Mouse (Mus musculus) forebrain, embryonic 12.5 days (tissue): Measurements from ENCODE around the gene Opn1mw. TPM values are rescaled to one million over a fixed set of nuclear protein-coding genes. Genes with fewer than 3 reads are reported as not detected.

Experiments
- ATAC-seq: fragments of 200-750 bp; cut with Nextera tagmentation; 2 replicates; pipeline ENCODE4 v1.8.0; 2017; ENCODE audit warnings: moderate TSS enrichment; ENCODE audit not compliant: low FRiP score
- H3K27ac ChIP-seq: fragments of 300-500 bp; sonication (generic); 2 replicates; pipeline ENCODE4 v1.5.1; 2016; ENCODE audit warnings: mild to moderate bottlenecking
- H3K27me3 ChIP-seq: fragments of 300-500 bp; sonication (generic); 2 replicates; pipeline ENCODE4 v1.6.1; 2016; ENCODE audit warnings: mild to moderate bottlenecking
- H3K36me3 ChIP-seq: fragments of 300-500 bp; sonication (generic); replicated peaks from 2 replicates; pipeline ENCODE4 v1.6.1; 2016; ENCODE audit warnings: mild to moderate bottlenecking
- H3K4me1 ChIP-seq: fragments of 300-500 bp; sonication (generic); 2 replicates; pipeline ENCODE4 v1.6.1; 2016
- H3K4me2 ChIP-seq: fragments of 300-500 bp; sonication (generic); 2 replicates; pipeline ENCODE4 v1.6.1; 2016; ENCODE audit warnings: mild to moderate bottlenecking, moderate library complexity
- H3K4me3 ChIP-seq: fragments of 300-500 bp; sonication (generic); replicated peaks from 2 replicates; pipeline ENCODE4 v1.5.1; 2016; ENCODE audit warnings: mild to moderate bottlenecking
- H3K9ac ChIP-seq: fragments of 300-500 bp; sonication (generic); 2 replicates; pipeline ENCODE4 v1.6.1; 2016; ENCODE audit warnings: mild to moderate bottlenecking
- H3K9me3 ChIP-seq: fragments of 300-500 bp; sonication (generic); 2 replicates; pipeline ENCODE4 v1.6.1; 2016
- WGBS: fragments of 180-500 bp; shearing (Covaris S2); methylation state at CpG from one replicate; pipeline ENCODE4 v1.1.7; 2016; 5-methylcytosine and 5-hydroxymethylcytosine counted together
- polyA plus RNA-seq: library from polyadenylated mRNA; unstranded; fragments of >200 nt; fragmentation: Nextera tagmentation; extraction: Ambion mirVana; gene quantifications from 2 replicates; pipeline ENCODE4 v1.2.1, GENCODE M21; 2016

Gene Opn1mw
- polyA plus RNA-seq, 1 experiment from 2014 or later = not detected

DNA sequence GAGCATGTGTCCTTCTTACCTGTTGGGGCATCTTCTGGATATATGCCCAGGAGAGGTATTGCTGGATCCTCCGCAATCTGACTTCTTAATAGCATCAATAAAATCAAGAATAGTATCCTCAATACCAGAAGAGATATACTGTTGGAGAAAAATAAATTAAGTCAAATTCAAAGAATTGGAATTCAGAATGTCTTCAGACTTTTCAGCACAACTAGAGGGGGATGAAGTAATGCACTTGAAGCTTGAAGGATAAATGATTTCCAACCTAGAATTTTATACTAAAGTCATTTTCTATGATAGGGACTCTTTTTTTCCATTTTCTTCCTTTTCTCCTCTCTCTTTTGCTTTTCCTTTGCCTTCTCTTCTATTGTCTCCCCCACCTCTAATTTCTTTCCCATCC lies 40.5 kb downstream of the Opn1mw start, which contains the start of gene Tex28:
Gene Tex28 (minus strand): TSS at position 101 of the 400 bp plus-strand sequence.
- 91% methylated on average over 1 of the region's 1 CpGs for WGBS
- Histone ChIP-seq H3K36me3 (no peaks in the 10 kb centered on the region), H3K4me3 (no peak within 1 kb of the TSS), H3K9me3 (no peaks in the 10 kb centered on the region), H3K4me1 (no peaks in the 10 kb centered on the region), H3K9ac (no peak within 1 kb of the TSS), H3K27me3 (no peaks in the 10 kb centered on the region), H3K27ac (no peak within 1 kb of the TSS), H3K4me2 (no peak within 1 kb of the TSS)
- no peak for ATAC-seq

GRCm38 (mm10) chrX:74176959-74177358 lies 49.7 kb downstream of the Opn1mw start, which contains the start of gene Tktl1:
Gene Tktl1, plus strand, starts transcription at chrX:74177259.
- Histone ChIP-seq H3K27ac (no peak within 1 kb of the TSS), H3K36me3 (no peaks in the 10 kb centered on the region), H3K27me3 (no peaks in the 10 kb centered on the region), H3K4me2 (no peak within 1 kb of the TSS), H3K9me3 (no peaks in the 10 kb centered on the region), H3K4me3 (no peak within 1 kb of the TSS), H3K9ac (no peak within 1 kb of the TSS), H3K4me1 (no peaks in the 10 kb centered on the region)
- WGBS = 91% methylated on average over 17 of the region's 17 CpGs
- no peak for ATAC-seq

Other genes with a start within 250 kb of the Opn1mw start
- gene Avpr2, start 235.4 kb upstream of the Opn1mw start, polyA plus RNA-seq = 0.29 TPM in 1 of 2 replicates, not detected in the other
- gene L1cam, start 231.4 kb upstream of the Opn1mw start, polyA plus RNA-seq = 33.1 and 37.4 TPM in 2 replicates
- 1.8 and 3.6 TPM in 2 replicates for gene Arhgap4, start 205.6 kb upstream of the Opn1mw start, polyA plus RNA-seq
- 115 and 117 TPM in 2 replicates for gene Naa10, start 205.5 kb upstream of the Opn1mw start, polyA plus RNA-seq
- 10.9 and 11.7 TPM in 2 replicates for gene Renbp, start 196.6 kb upstream of the Opn1mw start, polyA plus RNA-seq
- gene Hcfc1, start 161.1 kb upstream of the Opn1mw start, polyA plus RNA-seq = 85.9 and 101 TPM in 2 replicates
- gene Irak1, start 103.5 kb upstream of the Opn1mw start, polyA plus RNA-seq = 52.8 and 55.2 TPM in 2 replicates
- gene Mecp2, start 7.9 kb downstream of the Opn1mw start, polyA plus RNA-seq = 18.2 and 19.2 TPM in 2 replicates
- not detected in 2 replicates for gene Tex28, start 40.4 kb downstream of the Opn1mw start, polyA plus RNA-seq
- gene Tktl1, start 49.8 kb downstream of the Opn1mw start, polyA plus RNA-seq = 0.13 and 0.19 TPM in 2 replicates
- 198 and 216 TPM in 2 replicates for gene Flna, start 122.4 kb downstream of the Opn1mw start, polyA plus RNA-seq
- 20.5 and 23.5 TPM in 2 replicates for gene Emd, start 127.2 kb downstream of the Opn1mw start, polyA plus RNA-seq
- gene Rpl10, start 143.3 kb downstream of the Opn1mw start, polyA plus RNA-seq = 555 and 564 TPM in 2 replicates
- gene Taz, start 154.4 kb downstream of the Opn1mw start, polyA plus RNA-seq = 81.6 and 84.3 TPM in 2 replicates
- gene Dnase1l1, start 154.9 kb downstream of the Opn1mw start, polyA plus RNA-seq = 5.0 TPM in 2 replicates
- gene Atp6ap1, start 169.6 kb downstream of the Opn1mw start, polyA plus RNA-seq = 101 and 104 TPM in 2 replicates
- 561 and 617 TPM in 2 replicates for gene Gdi1, start 177.5 kb downstream of the Opn1mw start, polyA plus RNA-seq
- gene Fam50a, start 185.6 kb downstream of the Opn1mw start, polyA plus RNA-seq = 64.1 and 68.6 TPM in 2 replicates
- 47.7 and 55.3 TPM in 2 replicates for gene Plxna3, start 201.6 kb downstream of the Opn1mw start, polyA plus RNA-seq
- 105 and 106 TPM in 2 replicates for gene Lage3, start 226.2 kb downstream of the Opn1mw start, polyA plus RNA-seq
- gene Ubl4a, start 245.8 kb downstream of the Opn1mw start, polyA plus RNA-seq = 68.2 and 68.5 TPM in 2 replicates
- 8.3 and 8.8 TPM in 2 replicates for gene Slc10a3, start 245.9 kb downstream of the Opn1mw start, polyA plus RNA-seq